Mouse (Mus musculus): Measurements from ENCODE around the gene Zfp605. TPM values are rescaled to one million over a fixed set of nuclear protein-coding genes. Genes with fewer than 3 reads are reported as not detected.

Gene Zfp605
- polyA plus RNA-seq (2014; fragmentation: Illumina TruSeq; extraction: RNeasy Lipid Tissue Mini Kit (QIAGEN cat#74804); ENCODE audit: low read depth, low replicate concordance): 10.7 TPM

DNA sequence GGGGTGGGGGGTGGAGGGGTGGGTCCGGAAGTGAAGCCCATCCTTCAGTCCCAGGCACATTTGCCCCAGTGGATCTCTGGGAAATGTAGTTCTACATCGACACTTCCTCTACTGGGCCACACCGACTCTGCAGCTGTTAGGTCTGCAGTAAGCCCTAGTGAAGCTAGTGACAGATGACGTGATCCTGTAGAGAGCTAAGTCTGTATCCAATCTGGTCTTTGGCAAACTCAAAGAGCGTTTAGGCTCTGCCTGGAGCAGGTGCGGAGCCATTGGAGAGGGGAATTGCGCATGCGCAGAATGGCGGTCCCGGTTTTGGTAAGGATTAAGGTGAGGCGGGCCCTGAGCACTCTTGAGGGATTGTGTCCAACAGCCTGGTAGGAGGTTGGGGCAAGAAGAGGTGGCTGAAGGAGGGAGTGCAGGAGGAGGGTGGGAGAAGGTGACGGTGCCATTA lies at the start of gene Zfp605:
Gene Zfp605, plus strand, starts transcription at position 102 of the 451 bp plus-strand sequence.

GRCm38 (mm10) chr5:110072413-110072812 lies 37.5 kb upstream of the Zfp605 start, which contains the start of gene Gm17655:
Gene Gm17655, minus strand, starts transcription at chr5:110072513.

DNA sequence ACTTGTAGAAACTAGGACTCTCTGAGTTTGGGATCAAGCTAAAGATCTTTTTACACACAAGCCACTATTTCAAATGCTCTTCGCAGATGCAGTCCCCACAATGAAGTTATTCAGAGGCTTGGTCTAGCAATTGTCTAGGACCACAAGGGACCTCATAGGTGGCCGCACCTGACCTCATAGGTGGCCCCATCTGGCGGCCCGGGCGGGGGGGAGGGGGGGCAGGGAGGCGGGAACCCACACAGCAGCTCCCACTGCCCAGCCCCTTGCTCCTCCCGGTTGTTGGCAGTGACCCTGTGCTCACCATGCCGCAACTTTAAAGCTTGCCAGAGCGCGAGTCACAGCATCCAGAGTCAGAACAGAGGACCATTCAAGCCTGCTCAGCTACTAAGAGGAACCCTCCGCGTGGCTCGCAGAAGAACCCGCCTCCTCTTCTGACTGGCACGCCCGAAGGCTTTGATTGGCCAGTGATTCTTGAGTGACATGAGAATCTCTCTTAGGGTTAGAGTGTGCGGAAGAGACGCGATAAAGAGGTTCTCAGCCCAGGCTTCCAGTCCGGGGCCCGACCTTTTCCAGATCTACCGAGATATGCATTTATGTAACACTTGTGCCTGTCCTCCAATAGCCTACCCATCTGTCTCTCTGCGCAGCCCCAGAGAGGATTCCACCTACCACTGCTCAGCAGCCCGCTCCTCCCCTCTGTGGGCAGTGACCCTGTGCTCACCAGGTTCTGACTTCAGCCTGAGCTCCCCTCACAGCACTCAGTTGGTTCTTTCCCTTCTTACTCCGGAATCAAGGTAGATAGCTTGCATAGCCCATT lies 15.7 kb upstream of the Zfp605 start, which contains the start of gene Gm35315:
Gene Gm35315, minus strand, starts transcription at position 391 of the 817 bp plus-strand sequence.

DNA sequence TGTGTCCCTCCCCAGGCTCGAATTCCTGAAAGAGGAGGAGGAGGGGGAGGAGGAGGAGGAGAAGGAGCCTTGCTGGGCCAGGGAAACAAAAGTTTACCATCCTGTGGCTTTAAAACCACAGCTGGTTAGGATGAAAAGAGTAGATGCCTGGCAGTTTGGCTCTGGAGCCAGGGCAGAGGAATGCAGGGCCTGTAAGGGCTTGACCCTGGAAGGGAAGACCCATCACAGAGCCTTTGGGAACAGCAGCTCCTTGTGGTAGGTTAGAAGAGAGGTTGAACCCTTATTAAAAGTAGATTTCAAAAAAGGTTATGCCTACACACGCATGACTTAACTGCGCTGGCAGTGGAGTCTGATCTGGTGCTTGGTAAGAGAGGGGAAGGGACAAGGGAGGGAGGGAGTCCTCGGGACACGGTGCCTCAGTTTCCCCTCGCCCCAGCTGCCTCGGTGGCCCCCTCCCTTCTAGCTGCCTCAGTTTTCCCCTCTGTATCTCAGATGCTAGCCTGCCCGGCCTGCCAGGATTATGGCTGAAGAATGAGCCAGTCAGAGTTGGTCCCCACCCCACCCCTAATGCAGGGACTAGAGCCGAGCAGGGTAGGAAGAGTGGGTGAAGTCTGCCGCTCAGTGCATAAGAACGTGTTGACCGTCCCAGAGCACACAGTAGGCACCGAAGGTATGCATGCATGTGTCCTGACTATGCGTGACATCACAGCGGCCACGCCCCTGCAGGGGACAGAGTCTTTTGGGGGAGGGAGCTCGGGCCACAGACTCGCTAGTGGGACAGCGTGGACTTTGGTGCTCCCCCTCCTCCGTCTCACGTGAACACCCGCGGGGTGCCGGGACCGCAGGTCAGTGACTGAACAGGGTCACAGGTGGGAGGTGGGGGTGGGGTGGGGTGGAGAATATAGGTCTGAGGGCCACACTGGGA lies 10.0 kb upstream of the Zfp605 start, which contains the start of gene Plcxd1:
Gene Plcxd1, plus strand, starts transcription at position 314 of the 925 bp plus-strand sequence.

GRCm38 (mm10) chr5:110107581-110108304 lies 2.1 kb upstream of the Zfp605 start, which contains the start of gene Gtpbp6:
Gene Gtpbp6, minus strand, starts transcription at chr5:110108197.

DNA sequence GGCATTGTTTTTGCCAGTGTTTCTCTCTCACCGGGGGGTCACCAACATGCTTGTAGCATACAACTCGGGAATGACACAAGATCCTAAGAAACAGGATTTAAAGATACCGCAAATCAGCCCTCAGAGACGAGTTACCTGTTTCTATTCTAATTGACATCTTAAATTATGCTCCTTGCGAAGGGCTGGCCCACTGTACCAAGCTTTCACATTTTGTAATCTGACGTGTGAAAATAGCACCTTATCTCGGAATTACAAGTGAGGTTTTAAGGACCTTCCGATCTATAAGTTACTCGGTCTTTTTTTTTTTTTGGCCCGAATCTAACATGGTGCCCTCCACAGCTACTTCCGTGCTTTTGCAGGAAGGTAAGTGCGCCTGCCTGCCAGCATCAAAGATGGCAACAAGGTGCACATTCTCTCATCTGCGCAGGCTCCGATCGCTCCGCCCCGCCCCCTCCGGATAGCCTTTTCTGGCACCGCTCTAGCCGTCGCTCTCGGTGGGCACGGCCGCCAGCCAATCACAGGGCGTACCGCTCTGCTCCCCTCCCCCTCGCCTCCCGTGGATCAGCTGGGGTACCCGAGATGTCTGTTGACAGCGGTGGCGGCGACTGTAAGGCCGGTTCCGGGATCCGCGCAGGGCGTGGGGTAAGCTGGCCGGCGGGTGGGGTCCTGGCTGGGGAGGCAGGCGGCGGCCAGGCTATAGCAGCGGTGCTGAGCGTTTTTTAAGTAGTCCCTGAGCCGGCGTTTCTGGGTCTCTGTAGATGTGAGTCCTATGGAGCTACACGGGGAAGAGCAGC lies 25.6 kb downstream of the Zfp605 start, which contains the start of gene Chfr:
Gene Chfr, plus strand, starts transcription at position 550 of the 794 bp plus-strand sequence.

DNA sequence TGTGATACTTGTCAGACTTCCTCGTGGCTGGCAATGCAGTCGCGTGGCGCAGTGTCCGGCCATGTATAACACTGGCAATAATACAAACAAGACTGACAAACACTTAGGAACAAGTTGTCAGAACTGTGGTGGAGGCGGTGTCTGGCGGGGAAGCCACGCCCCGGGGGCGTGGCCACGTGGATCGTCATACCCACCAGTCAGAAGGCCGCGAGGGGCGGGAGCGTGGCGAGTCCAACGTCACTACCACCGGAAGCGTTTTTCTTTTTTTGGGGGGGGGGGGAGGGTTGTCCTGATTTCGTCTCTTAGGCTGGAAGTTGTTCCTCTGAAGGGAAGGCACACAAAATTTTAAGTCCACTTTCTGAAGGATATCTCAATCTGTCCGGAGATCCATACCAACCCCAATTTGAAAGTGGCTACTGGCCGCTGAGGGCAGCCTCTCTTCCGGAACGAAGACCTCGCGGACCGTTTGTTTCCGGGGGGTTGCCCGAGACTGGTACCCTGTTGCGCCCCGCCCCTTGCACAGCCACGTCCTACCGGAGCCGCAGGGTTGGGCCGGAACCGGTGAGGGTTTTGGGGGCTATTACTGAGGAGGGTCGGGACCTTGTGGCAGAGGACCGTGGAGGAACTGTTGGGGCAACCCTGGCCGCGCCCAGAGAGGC lies 66.6 kb downstream of the Zfp605 start, which contains the start of gene Golga3:
Gene Golga3, plus strand, starts transcription at position 340 of the 659 bp plus-strand sequence.

Other genes with a start within 250 kb of the Zfp605 start
- 31.9 TPM for gene Gm15446, start 186.7 kb upstream of the Zfp605 start, polyA plus RNA-seq (2014; fragmentation: Illumina TruSeq; extraction: RNeasy Lipid Tissue Mini Kit (QIAGEN cat#74804); ENCODE audit: low read depth, low replicate concordance)
- 78.2 TPM for gene Zfp932, start 113.6 kb upstream of the Zfp605 start, polyA plus RNA-seq (2014; fragmentation: Illumina TruSeq; extraction: RNeasy Lipid Tissue Mini Kit (QIAGEN cat#74804); ENCODE audit: low read depth, low replicate concordance)
- gene Gm17655, start 37.6 kb upstream of the Zfp605 start, polyA plus RNA-seq (2014; fragmentation: Illumina TruSeq; extraction: RNeasy Lipid Tissue Mini Kit (QIAGEN cat#74804); ENCODE audit: low read depth, low replicate concordance): 16.5 TPM
- gene Gm35315, start 15.7 kb upstream of the Zfp605 start, polyA plus RNA-seq (2014; fragmentation: Illumina TruSeq; extraction: RNeasy Lipid Tissue Mini Kit (QIAGEN cat#74804); ENCODE audit: low read depth, low replicate concordance): 2.5 TPM
- gene Plcxd1, start 10.1 kb upstream of the Zfp605 start, polyA plus RNA-seq (2014; fragmentation: Illumina TruSeq; extraction: RNeasy Lipid Tissue Mini Kit (QIAGEN cat#74804); ENCODE audit: low read depth, low replicate concordance): not detected
- not detected for gene Gtpbp6, start 1.9 kb upstream of the Zfp605 start, polyA plus RNA-seq (2014; fragmentation: Illumina TruSeq; extraction: RNeasy Lipid Tissue Mini Kit (QIAGEN cat#74804); ENCODE audit: low read depth, low replicate concordance)
- 20.3 TPM for gene Chfr, start 25.8 kb downstream of the Zfp605 start, polyA plus RNA-seq (2014; fragmentation: Illumina TruSeq; extraction: RNeasy Lipid Tissue Mini Kit (QIAGEN cat#74804); ENCODE audit: low read depth, low replicate concordance)
- 11.1 TPM for gene Golga3, start 66.6 kb downstream of the Zfp605 start, polyA plus RNA-seq (2014; fragmentation: Illumina TruSeq; extraction: RNeasy Lipid Tissue Mini Kit (QIAGEN cat#74804); ENCODE audit: low read depth, low replicate concordance)
- 41.3 TPM for gene Ankle2, start 120.9 kb downstream of the Zfp605 start, polyA plus RNA-seq (2014; fragmentation: Illumina TruSeq; extraction: RNeasy Lipid Tissue Mini Kit (QIAGEN cat#74804); ENCODE audit: low read depth, low replicate concordance)
- 23.3 TPM for gene Pgam5, start 159.8 kb downstream of the Zfp605 start, polyA plus RNA-seq (2014; fragmentation: Illumina TruSeq; extraction: RNeasy Lipid Tissue Mini Kit (QIAGEN cat#74804); ENCODE audit: low read depth, low replicate concordance)
- 74.9 TPM for gene Pxmp2, start 176.1 kb downstream of the Zfp605 start, polyA plus RNA-seq (2014; fragmentation: Illumina TruSeq; extraction: RNeasy Lipid Tissue Mini Kit (QIAGEN cat#74804); ENCODE audit: low read depth, low replicate concordance)
- gene Pole, start 176.2 kb downstream of the Zfp605 start, polyA plus RNA-seq (2014; fragmentation: Illumina TruSeq; extraction: RNeasy Lipid Tissue Mini Kit (QIAGEN cat#74804); ENCODE audit: low read depth, low replicate concordance): 1.6 TPM
- gene P2rx2, start 233.1 kb downstream of the Zfp605 start, polyA plus RNA-seq (2014; fragmentation: Illumina TruSeq; extraction: RNeasy Lipid Tissue Mini Kit (QIAGEN cat#74804); ENCODE audit: low read depth, low replicate concordance): not detected
- gene Lrcol1, start 234.6 kb downstream of the Zfp605 start, polyA plus RNA-seq (2014; fragmentation: Illumina TruSeq; extraction: RNeasy Lipid Tissue Mini Kit (QIAGEN cat#74804); ENCODE audit: low read depth, low replicate concordance): not detected